Comparison of ENCODE assay signal across 18 mouse cellular contexts in genomic region chrX:157144675-157145074, GRCm38 (mm10).
"Had no signal": no experiment of that assay in that cellular context is flagged by ENCODE, and none has a peak within 500 bp of the region (broad histone marks: within the 10 kb centered on the region; RNA-seq: fewer than 3 reads in every experiment).

No protein-coding gene starts in this region.

- H3K4me3 ChIP-seq: midbrain, embryonic 10.5 days; midbrain, embryonic 12.5 days; myocyte; neural tube, embryonic 13.5 days; neural tube, embryonic 15.5 days had no signal

- H3K27ac ChIP-seq: midbrain, embryonic 10.5 days; midbrain, embryonic 12.5 days; neural tube, embryonic 13.5 days; neural tube, embryonic 15.5 days had no signal

- H3K4me1 ChIP-seq: midbrain, embryonic 10.5 days; midbrain, embryonic 12.5 days; neural tube, embryonic 13.5 days; neural tube, embryonic 15.5 days had no signal

- H3K27me3 ChIP-seq: midbrain, embryonic 12.5 days; neural tube, embryonic 13.5 days; neural tube, embryonic 15.5 days had no signal

- DNase-seq: lung, adult 18-20 months; lung, embryonic 14.5 days; lung, postnatal 10 days; lung, postnatal 4 days; midbrain, embryonic 14.5 days; retina, postnatal 1 day; right cerebral cortex, adult 18-20 months; right cerebral cortex, postnatal 25 days; right cerebral cortex, postnatal 4 days; spleen, adult 18-20 months; thymus, adult 18-20 months; thymus, postnatal 14 days; thymus, postnatal 36 days had no signal
